Mouse (Mus musculus): ENCODE results near the gene Dmbt1. TPM values are rescaled to one million over a fixed set of nuclear protein-coding genes. Genes with fewer than 3 reads are reported as not detected.
"Not testable (repeated sequence)": the region's sequence is repeated elsewhere in the genome, so short reads cannot be mapped to it uniquely, and the experiment has no call there.

Dmbt1 gene
- total RNA-seq, 2 experiments from 2014 or later = not detected

- intact Hi-C loops (cut with DNase I) = no loop called here
- DNase-seq (ENCODE audit: extremely low spot score in 1 of 2, low spot score in 2 of 2) = no peak
Measured at GRCm38 (mm10) chr7:131042657-131043056, 10.8 kb downstream of the Dmbt1 start.

- intact Hi-C loops (cut with DNase I); DNase-seq (ENCODE audit: extremely low spot score in 1 of 2, low spot score in 2 of 2): not testable (repeated sequence)
Measured at GRCm38 (mm10) chr7:131045258-131045835, 13.5 kb downstream of the Dmbt1 start.

GRCm38 (mm10) chr7:131049829-131050228, 18.0 kb downstream of the Dmbt1 start:
- intact Hi-C loops (cut with DNase I) = loop anchor here (10.0 kb wide), 1 partner anchor 275 kb away; the partner anchor contains the start of gene Btbd16
- not testable (repeated sequence) for DNase-seq (ENCODE audit: extremely low spot score in 1 of 2, low spot score in 2 of 2)

DNA sequence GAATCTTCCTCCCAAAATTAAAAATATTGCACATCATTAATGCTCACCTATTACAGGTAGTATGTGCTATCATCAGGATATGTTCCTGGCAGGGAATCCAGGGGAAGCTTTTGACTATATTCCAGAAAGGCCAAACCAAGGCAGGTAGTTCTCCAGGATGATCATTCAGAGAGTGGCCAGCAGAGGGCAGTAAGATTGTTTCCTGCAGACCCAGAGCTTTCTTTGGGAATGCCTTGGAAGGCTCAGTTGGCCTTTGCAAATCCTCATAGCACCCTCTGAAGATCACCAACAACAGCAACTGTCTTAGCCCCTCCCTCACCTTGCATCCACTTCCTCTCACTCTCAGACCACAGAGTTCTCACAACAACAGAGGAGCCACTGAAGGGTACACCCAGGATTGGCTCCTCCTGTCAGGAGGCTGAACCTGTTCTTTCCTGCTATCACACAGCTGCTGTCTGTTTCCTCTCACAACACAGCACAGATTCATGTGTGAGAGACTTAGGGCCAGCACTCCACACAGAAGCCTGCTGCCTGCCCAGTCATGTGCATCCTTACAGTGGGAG, 23.0 kb downstream of the Dmbt1 start:
- DNase-seq (ENCODE audit: extremely low spot score in 1 of 2, low spot score in 2 of 2) = no peak
- intact Hi-C loops (cut with DNase I) = loop anchor here (10.0 kb wide), 1 partner anchor 280 kb away; the partner anchor contains the start of gene Btbd16

GRCm38 (mm10) chr7:131057918-131058317, 26.1 kb downstream of the Dmbt1 start:
- intact Hi-C loops (cut with DNase I) = loop anchor here (10.0 kb wide), 1 partner anchor 283 kb away; the partner anchor contains the start of gene Btbd16
- not testable (repeated sequence) for DNase-seq (ENCODE audit: extremely low spot score in 1 of 2, low spot score in 2 of 2)

DNA sequence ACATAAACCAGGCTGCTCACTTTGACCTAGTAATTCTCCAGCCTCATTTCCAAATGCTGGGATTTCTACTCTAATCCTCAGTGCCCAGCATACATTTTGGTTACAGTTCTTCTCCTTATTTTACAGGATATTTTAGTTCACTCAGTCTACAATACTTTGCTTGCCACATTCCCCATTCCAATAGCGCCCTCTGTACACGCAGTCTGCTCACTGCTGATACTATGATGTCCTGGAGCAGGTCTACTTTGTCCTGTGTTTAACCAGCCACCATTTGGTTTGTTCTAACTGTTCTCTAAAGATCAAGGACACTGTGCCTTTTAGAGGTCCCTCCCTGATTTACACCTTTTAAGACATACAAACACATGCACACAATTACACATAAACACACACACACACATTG, 28.0 kb downstream of the Dmbt1 start:
- intact Hi-C loops (cut with DNase I) = loop anchor here (10.0 kb wide), 1 partner anchor 285 kb away; the partner anchor contains the start of gene Btbd16
- DNase-seq (ENCODE audit: extremely low spot score in 1 of 2, low spot score in 2 of 2) = peak in 1 of 2 experiments; percentile 30

DNA sequence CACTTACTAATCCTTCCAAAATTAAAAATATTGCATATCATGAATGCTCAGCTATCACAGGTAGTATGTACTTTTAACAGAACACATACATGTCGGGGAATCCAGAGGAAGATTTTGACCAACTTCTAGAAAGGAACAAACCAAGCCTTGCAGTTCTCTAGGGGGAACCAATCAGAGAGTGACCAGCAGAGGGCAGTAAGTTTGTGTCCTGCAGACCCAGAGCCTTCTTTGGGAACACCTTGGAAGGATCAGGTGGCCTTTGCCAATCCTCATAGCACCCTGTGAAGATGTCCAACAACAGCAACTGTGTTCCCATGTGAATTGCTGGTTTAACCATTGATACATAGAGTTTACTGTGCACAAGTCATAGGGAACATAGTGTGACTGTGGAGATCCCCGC, 30.7 kb downstream of the Dmbt1 start:
- DNase-seq (ENCODE audit: extremely low spot score in 1 of 2, low spot score in 2 of 2) = no peak
- intact Hi-C loops (cut with DNase I) = no loop called here

DNA sequence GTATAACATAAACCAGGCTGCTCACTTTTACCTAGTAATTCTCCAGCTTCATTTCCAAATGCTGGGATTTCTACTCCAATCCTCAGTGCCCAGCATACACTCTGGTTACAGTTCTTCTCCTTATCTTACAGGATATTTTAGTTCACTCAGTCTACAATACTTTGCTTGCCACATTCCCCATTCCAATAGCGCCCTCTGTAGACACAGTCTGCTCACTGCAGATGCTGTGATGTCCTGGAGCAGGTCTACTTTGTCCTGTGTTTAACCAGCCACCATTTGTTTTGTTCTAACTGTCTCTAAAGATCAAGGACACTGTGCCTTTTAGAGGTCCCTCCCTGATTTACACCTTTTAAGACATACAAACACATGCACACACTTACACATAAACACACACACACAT, 36.3 kb downstream of the Dmbt1 start:
- DNase-seq (ENCODE audit: extremely low spot score in 1 of 2, low spot score in 2 of 2) = peak; percentile 16 to 26
- intact Hi-C loops (cut with DNase I) = not testable (repeated sequence)

- DNase-seq (ENCODE audit: extremely low spot score in 1 of 2, low spot score in 2 of 2); intact Hi-C loops (cut with DNase I): not testable (repeated sequence)
Measured at GRCm38 (mm10) chr7:131073476-131073875, 41.6 kb downstream of the Dmbt1 start.

DNA sequence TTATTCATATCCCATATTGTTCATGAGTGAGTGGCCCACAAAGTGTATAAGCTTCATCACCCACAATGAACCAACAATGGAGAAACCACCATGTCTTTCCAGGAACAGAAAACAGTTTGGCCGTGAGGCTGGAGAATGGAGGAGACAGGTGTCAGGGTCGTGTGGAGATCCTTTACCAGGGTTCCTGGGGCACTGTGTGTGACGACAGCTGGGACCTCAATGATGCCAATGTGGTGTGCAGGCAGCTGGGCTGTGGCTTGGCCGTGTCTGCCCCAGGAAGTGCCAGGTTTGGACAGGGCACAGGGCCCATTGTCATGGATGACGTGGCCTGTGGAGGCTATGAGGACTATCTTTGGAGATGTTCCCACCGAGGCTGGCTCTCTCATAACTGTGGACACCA, 42.2 kb downstream of the Dmbt1 start:
- intact Hi-C loops (cut with DNase I); DNase-seq (ENCODE audit: extremely low spot score in 1 of 2, low spot score in 2 of 2): not testable (repeated sequence)

DNA sequence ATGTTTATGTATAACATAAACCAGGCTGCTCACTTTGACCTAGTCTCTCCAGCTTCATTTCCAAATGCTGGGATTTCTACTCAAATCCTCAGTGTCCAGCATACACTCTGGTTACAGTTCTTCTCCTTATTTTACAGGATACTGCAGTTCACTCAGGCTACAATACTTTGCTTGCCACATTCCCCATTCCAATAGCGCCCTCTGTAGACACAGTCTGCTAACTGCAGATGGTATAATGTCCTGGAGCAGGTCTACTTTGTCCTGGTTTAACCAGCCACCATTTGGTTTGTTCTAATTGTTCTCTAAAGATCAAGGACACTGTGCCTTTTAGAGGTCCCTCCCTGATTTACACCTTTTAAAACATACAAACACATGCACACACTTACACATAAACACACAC, 44.1 kb downstream of the Dmbt1 start:
- intact Hi-C loops (cut with DNase I) = no loop called here
- peak; percentile 6 to 34 for DNase-seq (ENCODE audit: extremely low spot score in 1 of 2, low spot score in 2 of 2)

GRCm38 (mm10) chr7:131082403-131082802, 50.5 kb downstream of the Dmbt1 start:
- intact Hi-C loops (cut with DNase I); DNase-seq (ENCODE audit: extremely low spot score in 1 of 2, low spot score in 2 of 2): not testable (repeated sequence)

GRCm38 (mm10) chr7:131112486-131112885, 80.6 kb downstream of the Dmbt1 start:
- peak; percentile 63 to 71 for DNase-seq (ENCODE audit: extremely low spot score in 1 of 2, low spot score in 2 of 2)
- intact Hi-C loops (cut with DNase I) = loop anchor here (10.0 kb wide), 1 partner anchor 212 kb away; the partner anchor contains the start of genes Cuzd1 and Fam24b

GRCm38 (mm10) chr7:131113676-131114075, 81.8 kb downstream of the Dmbt1 start:
- DNase-seq (ENCODE audit: extremely low spot score in 1 of 2, low spot score in 2 of 2) = peak in 1 of 2 experiments; percentile 65
- intact Hi-C loops (cut with DNase I) = loop anchor here (10.0 kb wide), 1 partner anchor 211 kb away; the partner anchor contains the start of genes Cuzd1 and Fam24b

- peak in 1 of 2 experiments; percentile 5 for DNase-seq (ENCODE audit: extremely low spot score in 1 of 2, low spot score in 2 of 2)
- intact Hi-C loops (cut with DNase I) = loop anchor here (10.0 kb wide), 1 partner anchor 210 kb away; the partner anchor contains the start of genes Cuzd1 and Fam24b
Measured at GRCm38 (mm10) chr7:131114434-131114833, 82.6 kb downstream of the Dmbt1 start.

GRCm38 (mm10) chr7:131122210-131122807, 90.5 kb downstream of the Dmbt1 start:
- no peak for DNase-seq (ENCODE audit: extremely low spot score in 1 of 2, low spot score in 2 of 2)
- intact Hi-C loops (cut with DNase I) = no loop called here

GRCm38 (mm10) chr7:131130021-131130420, 98.2 kb downstream of the Dmbt1 start:
- intact Hi-C loops (cut with DNase I) = no loop called here
- DNase-seq (ENCODE audit: extremely low spot score in 1 of 2, low spot score in 2 of 2) = no peak

GRCm38 (mm10) chr7:131133181-131133580, 101.3 kb downstream of the Dmbt1 start:
- intact Hi-C loops (cut with DNase I) = no loop called here
- DNase-seq (ENCODE audit: extremely low spot score in 1 of 2, low spot score in 2 of 2) = no peak

DNA sequence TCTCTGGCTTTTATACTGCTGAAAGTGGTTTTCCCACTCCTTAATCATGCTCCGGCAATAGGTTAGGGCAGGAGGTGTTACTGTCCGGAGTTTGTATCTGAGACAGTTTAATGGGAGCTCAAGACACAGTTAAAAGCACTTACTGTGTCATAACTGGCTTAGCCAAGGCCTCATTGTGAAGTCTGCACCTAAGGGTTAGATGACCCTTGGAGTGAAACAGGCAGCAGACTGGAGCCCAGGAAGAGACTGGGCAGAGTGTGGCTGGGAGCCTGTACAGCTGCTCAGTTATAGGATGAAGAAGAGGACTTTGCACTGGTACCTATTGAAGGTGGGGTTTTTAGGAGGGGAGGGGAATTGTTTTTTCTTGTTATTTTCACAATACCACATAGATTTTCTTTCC, 114.4 kb downstream of the Dmbt1 start, which contains the start of gene 4933402N03Rik:
4933402N03Rik (minus strand) TSS at position 101 of the 400 bp plus-strand sequence.
- intact Hi-C loops (cut with DNase I) = no loop called here
- no peak for DNase-seq (ENCODE audit: extremely low spot score in 1 of 2, low spot score in 2 of 2)

DNA sequence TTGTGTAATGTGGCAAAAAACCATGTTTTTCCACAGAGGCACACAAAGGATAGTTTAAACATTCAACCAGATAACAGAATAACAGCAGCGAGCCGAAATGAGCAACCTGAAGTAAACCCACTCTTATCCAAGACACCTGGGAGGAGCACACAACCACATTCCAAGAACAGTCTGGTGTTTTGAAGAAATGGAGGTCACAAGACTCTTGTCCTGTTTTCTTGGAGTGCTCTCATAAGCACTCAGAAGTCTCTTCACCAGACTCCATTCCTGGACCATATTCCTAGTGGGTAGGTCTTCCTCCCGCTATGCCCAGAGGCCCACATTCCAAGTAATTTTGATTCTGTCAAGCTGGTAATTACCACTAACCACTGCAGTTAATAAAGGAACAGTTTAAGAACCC, 118.3 kb downstream of the Dmbt1 start:
- no peak for DNase-seq (ENCODE audit: extremely low spot score in 1 of 2, low spot score in 2 of 2)
- intact Hi-C loops (cut with DNase I) = no loop called here

All from left cerebral cortex, postnatal 10 days (tissue).